Mouse (Mus musculus): Measurements from ENCODE around the gene Cfap65. TPM values are rescaled to one million over a fixed set of nuclear protein-coding genes. Genes with fewer than 3 reads are reported as not detected.

The Cfap65 gene
- polyA plus RNA-seq (2021) = not detected

DNA sequence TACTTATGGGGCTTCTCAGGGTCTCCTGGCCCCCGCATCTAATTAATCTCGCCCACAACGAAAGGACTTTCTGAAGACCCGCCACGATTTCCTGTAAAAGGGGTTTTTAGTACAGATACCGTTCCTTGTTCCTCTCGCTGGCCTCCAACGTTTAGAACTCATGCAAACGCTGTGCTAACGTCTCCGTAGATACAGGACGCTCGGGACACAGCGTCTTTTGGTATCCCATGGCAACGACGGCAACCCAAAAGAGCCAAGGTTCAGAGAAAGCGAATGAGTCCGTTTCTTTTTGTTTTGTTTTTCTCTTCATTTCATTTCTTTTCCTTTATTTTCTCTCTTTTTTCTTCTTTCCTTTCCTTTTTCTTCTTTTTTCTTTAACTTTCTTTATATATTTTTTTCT is at the start of gene Cfap65:
Cfap65 (minus strand) TSS at position 198 of the 400 bp plus-strand sequence.
- ChIA-PET CTCF (interaction anchor here (0.7 kb wide), 1 partner anchor 320 kb away, joined by 3 read pairs; no protein-coding TSS in a partner anchor), POLR2A (no interaction called here)
- no peak for DNase-seq (ENCODE audit: low read depth, low spot score)
- no peak for TF ChIP-seq CTCF (IDR thresholded peaks at IDR 0.05)
- in situ Hi-C loops (cut with MboI; ENCODE audit: low pct_unique_long_range_greater_than_20kb) = no loop called here
- ATAC-seq = no peak
- H3K27me3 ChIP-seq = peaks cover 32% of the 10 kb centered on the region

DNA sequence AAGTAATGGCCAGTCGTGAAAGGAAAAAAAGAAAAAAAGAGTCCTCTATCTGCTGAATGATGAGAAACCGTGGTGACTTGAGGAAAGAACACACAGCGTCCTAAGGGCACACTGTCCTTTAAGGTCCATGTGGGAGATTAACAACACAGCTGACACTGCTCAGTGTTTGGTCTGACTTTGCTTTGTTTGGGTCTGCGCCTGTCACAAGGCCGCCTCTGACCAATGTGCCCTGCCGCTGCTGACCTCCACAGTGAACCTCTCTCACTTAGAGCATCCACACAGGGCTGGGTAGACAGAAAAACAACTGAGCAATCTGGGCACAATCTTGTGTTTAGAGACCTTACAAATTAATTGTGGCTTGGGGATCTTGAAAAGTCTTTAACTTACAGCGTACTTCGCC is 41.6 kb upstream of the Cfap65 start:
- TF ChIP-seq CTCF (IDR thresholded peaks at IDR 0.05) = no peak
- no peak for DNase-seq (ENCODE audit: low read depth, low spot score)
- in situ Hi-C loops (cut with MboI; ENCODE audit: low pct_unique_long_range_greater_than_20kb) = no loop called here
- POLR2A ChIA-PET = interaction anchor here (0.7 kb wide), 1 partner anchor 73 kb away, joined by 3 read pairs; no protein-coding TSS in a partner anchor
- no peaks in the 10 kb centered on the region for H3K27me3 ChIP-seq
- CTCF ChIA-PET = no interaction called here
- ATAC-seq = no peak

DNA sequence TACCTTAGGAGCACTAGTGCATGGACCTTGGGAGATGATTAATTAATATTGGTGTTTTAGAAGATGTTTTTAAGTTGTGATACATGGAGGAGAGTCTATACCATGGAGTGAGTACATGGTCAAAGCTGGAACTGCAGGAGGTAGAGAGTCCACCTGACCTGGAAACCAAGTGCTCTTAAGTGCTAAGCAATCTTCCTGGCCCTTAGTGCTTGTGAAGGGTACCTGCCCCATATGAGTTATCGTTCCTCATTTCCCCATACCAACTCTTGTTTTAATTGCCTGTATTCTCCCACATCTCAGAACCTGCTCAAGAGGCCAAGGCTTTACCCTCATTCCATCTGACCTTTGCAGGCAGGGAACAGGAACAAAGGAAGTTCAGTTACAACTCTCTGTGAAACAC is 40.5 kb upstream of the Cfap65 start:
- no peaks in the 10 kb centered on the region for H3K27me3 ChIP-seq
- DNase-seq (ENCODE audit: low read depth, low spot score) (no peak), ATAC-seq (no peak)
- no peak for TF ChIP-seq CTCF (IDR thresholded peaks at IDR 0.05)
- POLR2A ChIA-PET = no interaction called here
- CTCF ChIA-PET = interaction anchor here (1.2 to 1.6 kb wide), 2 partner anchors 11 to 40 kb away, joined by 4 read pairs; no protein-coding TSS in a partner anchor
- in situ Hi-C loops (cut with MboI; ENCODE audit: low pct_unique_long_range_greater_than_20kb) = no loop called here

DNA sequence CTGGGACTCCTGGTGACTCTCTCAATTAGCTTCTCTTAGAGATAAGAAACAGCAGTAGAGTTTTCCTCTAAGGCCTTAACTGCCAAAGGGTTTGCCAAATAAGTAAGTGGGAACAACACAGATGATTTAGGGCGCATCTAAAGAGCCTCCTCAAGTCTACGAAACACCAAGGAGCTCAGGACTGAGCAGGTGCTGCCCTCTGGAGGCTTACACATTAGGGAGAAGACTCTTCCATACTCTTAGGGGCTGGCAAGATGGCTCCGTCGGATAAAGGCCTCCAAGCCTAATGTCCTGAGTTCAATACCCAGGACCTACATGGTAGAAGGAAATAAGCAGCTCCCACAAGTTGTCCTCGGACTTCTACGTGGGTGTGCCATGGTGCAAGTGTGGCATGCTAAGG is 38.2 kb upstream of the Cfap65 start:
- in situ Hi-C loops (cut with MboI; ENCODE audit: low pct_unique_long_range_greater_than_20kb) = no loop called here
- no peak for ATAC-seq
- H3K27me3 ChIP-seq = no peaks in the 10 kb centered on the region
- DNase-seq (ENCODE audit: low read depth, low spot score) = no peak
- ChIA-PET CTCF (interaction anchor here (0.9 to 1.5 kb wide), 3 partner anchors 9 to 76 kb away, joined by 3 to 5 read pairs (median 3); no protein-coding TSS in a partner anchor), POLR2A (interaction anchor here (0.6 kb wide), 2 partner anchors 36 to 39 kb away, joined by 3 to 5 read pairs; no protein-coding TSS in a partner anchor)
- no peak for TF ChIP-seq CTCF (IDR thresholded peaks at IDR 0.05)

DNA sequence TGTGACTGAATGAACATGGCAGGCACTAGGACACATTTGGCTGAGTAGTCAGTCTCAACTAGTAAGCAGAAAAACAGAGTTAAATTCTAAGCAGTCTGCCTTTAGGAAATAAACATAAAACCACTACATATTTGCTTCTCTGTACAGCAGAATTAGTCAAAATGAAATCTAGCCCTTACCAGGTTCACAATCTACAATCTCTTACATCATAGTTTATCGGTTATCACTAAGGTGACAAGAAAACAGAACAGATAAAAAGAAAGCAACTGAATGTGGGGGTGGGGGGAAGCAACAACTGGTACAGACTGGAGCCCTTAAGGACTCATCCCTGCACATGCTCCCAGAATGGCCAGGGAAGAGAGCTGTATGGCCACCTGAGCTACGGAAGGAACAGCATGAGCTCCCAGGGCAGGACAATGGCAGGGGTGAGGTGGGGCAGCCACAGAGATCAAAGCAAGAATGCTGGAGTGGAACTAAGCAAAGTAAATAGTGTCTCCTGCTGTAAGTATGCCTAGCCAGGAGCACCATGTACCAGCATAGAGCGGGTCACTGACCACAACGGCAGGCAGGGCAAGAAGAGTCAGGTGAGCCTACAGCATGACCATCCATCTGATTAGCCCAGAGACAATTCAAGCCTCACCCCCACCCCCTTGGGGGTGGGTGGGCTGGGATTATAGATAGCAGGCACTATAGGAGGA is 36.1 kb upstream of the Cfap65 start:
- in situ Hi-C loops (cut with MboI; ENCODE audit: low pct_unique_long_range_greater_than_20kb) = no loop called here
- DNase-seq (ENCODE audit: low read depth, low spot score) (no peak), ATAC-seq (no peak)
- ChIA-PET CTCF (no interaction called here), POLR2A (no interaction called here)
- no peak for TF ChIP-seq CTCF (IDR thresholded peaks at IDR 0.05)
- H3K27me3 ChIP-seq = no peaks in the 10 kb centered on the region

DNA sequence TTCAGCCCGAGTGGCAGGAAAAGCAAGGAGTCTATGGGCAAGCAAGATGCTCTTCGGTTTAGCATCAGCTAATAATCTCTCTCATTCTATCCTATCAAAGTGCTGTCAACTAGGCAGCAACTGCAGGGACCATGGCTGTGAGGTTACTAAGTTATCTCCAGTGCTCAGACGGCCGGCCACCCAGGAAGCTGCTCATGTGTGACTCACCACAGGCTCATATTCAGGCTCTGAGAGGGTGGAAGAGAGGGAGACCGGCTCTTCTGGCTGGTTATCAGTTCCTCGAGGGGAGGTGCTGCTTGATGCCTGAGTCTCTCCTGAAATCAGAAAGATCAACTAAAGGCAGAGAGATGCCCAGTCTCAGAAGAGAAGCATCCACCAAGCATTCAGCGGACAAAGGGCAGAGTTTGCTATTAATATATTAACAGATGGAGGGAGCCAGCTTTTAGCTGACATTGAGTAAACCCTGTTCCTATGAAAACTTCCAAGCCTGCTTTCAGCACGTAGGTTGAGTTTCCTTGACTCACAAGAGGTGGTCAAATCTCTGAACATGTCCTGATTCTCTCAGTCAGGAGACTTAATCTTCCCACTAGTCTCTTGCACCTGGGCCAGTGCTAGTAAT is 32.7 kb upstream of the Cfap65 start:
- no peak for TF ChIP-seq CTCF (IDR thresholded peaks at IDR 0.05)
- in situ Hi-C loops (cut with MboI; ENCODE audit: low pct_unique_long_range_greater_than_20kb) = no loop called here
- DNase-seq (ENCODE audit: low read depth, low spot score) = no peak
- ChIA-PET POLR2A (interaction anchor here (0.8 kb wide), 1 partner anchor 44 kb away, joined by 4 read pairs; no protein-coding TSS in a partner anchor), CTCF (interaction anchor here (1.1 to 2.0 kb wide), 3 partner anchors 48 to 86 kb away, joined by 3 to 6 read pairs (median 3); no protein-coding TSS in a partner anchor)
- no peaks in the 10 kb centered on the region for H3K27me3 ChIP-seq
- ATAC-seq = no peak

DNA sequence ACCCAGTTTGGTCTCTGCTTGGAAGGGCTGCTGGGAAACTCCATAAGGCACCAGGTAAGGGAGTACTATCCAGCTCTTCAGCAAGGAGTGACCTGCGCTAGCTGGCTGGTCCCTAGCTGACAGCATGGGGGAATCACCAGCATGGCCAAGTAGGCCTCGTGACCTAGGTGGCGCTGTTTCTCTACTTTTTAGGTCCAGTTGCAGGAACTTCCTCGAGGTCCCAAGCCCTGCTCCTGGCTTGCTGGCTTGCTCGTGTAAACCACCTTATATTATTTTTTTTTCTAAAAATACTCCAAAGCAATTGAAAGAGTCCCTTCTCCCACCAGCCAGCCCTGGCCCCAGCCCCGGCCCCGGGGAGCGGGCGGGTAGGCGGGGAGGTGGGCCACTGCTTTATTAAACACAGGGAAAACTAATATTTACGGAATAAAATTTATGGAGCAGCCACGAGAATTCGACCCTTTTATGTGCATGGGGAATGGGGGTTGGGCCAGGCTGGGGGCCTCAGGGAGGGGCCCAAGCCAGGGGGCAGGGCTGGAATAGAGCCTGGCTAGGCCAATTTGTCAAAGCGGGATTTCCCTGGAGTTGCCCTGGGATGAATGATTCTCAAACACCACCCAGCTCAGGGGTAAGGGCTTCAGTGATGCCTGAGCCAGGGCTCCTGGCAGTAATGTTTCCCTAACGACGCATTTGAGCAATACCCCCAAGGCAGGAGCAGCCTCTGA is 29.3 kb upstream of the Cfap65 start:
- ATAC-seq (peak; percentile 49), DNase-seq (ENCODE audit: low read depth, low spot score) (peak; percentile 33)
- peak; percentile 91 for TF ChIP-seq CTCF (IDR thresholded peaks at IDR 0.05)
- ChIA-PET CTCF (interaction anchor here (0.8 to 2.2 kb wide), 12 partner anchors 9 to 287 kb away, joined by 3 to 7 read pairs (median 4); no protein-coding TSS in a partner anchor), POLR2A (no interaction called here)
- in situ Hi-C loops (cut with MboI; ENCODE audit: low pct_unique_long_range_greater_than_20kb) = no loop called here
- H3K27me3 ChIP-seq = peaks cover 9% of the 10 kb centered on the region

DNA sequence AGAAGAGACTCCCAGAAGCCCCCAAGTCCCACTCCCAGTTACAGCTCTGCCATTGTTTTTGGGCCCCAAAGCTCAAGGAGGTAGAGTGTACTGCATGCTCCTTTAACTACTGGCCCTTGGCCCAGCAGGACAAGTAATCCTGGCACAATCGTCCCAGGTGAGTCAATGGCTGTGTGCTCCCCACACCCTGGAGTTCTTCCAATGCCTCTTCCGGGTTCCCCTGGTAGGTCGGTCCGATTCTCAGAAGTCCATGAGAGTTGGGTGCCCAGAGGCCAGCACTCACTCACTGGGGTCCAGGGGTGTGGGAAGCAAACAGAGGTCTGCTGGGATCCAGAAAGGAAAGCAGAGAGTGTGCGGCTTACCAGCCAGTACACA is 27.4 kb upstream of the Cfap65 start:
- DNase-seq (ENCODE audit: low read depth, low spot score) (no peak), ATAC-seq (no peak)
- peaks cover 18% of the 10 kb centered on the region for H3K27me3 ChIP-seq
- POLR2A ChIA-PET = no interaction called here
- CTCF ChIA-PET = interaction anchor here (0.8 kb wide), 1 partner anchor 89 kb away, joined by 3 read pairs; no protein-coding TSS in a partner anchor
- in situ Hi-C loops (cut with MboI; ENCODE audit: low pct_unique_long_range_greater_than_20kb) = no loop called here
- TF ChIP-seq CTCF (IDR thresholded peaks at IDR 0.05) = no peak

DNA sequence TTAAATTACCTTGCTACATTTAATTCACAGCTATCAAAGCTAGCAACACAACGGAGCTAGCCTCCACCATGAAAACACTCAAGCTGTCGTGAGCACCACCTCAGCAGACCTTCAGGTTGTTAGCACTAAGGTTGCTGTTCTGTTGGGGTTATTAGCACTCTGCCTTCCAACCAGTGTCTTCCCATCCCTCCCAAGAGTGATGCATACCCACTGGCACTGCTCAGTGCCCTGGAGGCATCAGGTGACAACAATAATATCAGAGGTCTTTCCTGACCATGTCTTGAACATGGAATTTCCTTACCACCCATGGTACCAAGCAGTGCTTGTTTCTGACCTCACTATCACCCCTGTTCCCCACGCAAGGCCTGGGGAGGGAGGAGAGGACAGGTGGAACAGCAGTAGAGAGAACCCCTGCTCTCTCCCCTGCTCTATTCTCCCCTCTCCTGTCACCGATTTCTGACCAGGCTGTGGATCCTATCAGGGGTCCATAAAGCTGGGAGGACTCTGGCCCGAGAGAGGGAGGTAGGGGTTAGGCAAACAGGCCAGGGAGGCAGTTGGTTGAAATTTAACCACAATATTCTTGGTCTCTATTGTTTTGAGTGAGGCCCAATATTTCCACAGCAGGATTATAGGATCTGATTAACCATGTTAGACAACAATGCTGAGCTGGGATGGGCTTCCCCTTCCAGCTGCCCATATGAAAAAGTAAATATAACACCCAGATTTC is 26.9 kb upstream of the Cfap65 start:
- in situ Hi-C loops (cut with MboI; ENCODE audit: low pct_unique_long_range_greater_than_20kb) = no loop called here
- ATAC-seq = no peak

DNA sequence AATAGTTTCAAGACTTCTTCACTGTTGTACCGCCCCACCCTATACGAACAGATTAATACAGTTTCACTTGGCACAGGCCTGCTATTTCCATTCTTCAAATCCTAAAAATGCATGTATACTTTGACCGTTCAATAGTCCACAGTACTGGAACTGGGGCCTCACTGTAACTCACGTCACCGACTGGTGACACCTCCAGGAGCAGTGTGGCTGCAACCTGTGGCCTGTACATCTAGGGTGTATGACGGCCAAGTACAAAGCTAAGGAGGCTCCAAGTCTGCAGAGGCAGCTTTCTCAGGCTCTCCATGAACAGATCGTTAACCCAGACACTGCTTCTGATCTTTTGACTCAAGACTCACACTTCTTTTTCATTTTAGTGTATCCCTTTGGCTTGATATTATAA is 26.3 kb upstream of the Cfap65 start:
- no peak for TF ChIP-seq CTCF (IDR thresholded peaks at IDR 0.05)
- H3K27me3 ChIP-seq = peaks cover 24% of the 10 kb centered on the region
- ChIA-PET CTCF (no interaction called here), POLR2A (no interaction called here)
- ATAC-seq = no peak
- DNase-seq (ENCODE audit: low read depth, low spot score) = no peak
- in situ Hi-C loops (cut with MboI; ENCODE audit: low pct_unique_long_range_greater_than_20kb) = no loop called here

More for the DNA sequence above, 26.9 kb upstream of the Cfap65 start:
- TF ChIP-seq CTCF (IDR thresholded peaks at IDR 0.05) = no peak
- POLR2A ChIA-PET = no interaction called here
- CTCF ChIA-PET = interaction anchor here (0.8 kb wide), 1 partner anchor 89 kb away, joined by 3 read pairs; no protein-coding TSS in a partner anchor
- peaks cover 21% of the 10 kb centered on the region for H3K27me3 ChIP-seq
- no peak for DNase-seq (ENCODE audit: low read depth, low spot score)
